Mouse (Mus musculus): ENCODE data around the gene Srcin1.

Gene Srcin1

DNA sequence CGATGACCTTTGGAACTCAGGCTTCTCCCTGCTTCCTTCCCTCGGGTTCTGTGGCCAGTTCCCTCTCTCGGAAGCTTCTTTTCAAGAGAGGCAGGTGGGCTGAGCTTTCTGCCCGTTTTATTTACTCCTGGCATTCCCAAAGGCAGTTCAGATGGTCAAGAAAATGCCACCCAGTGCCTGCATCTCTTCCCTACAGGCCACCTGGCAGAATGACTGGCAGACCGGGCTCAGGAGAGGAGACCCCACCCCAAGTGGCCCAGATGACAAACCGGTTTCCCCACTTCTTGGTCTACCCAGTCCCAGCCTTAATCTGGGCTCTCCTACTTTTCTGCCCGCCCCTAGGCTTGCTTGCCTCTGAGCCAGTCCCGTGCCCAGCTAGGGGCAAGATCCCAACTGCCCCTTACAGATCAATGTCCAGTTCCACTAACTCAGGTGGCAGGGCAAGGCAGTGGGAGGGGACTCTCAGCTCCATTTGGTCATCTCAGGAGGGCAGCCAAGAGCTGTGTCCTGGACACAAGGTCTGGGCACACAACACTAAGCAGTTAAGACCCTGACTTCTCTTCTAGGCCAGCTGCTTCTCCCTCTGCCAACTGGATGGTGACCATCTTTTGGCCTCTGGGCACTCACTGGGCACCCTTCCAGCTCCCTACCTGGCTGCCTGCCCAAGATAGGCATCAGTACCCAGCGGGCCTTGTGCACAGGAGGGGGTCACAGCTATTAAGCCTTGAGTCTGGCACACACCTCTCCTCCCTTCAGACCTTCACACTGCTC is at the start of gene Srcin1:
Gene Srcin1, minus strand, starts transcription at position 51 of the 771 bp plus-strand sequence.
- DNase-seq (ENCODE audit: inconsistent ontology term) = peak; percentile 58

DNA sequence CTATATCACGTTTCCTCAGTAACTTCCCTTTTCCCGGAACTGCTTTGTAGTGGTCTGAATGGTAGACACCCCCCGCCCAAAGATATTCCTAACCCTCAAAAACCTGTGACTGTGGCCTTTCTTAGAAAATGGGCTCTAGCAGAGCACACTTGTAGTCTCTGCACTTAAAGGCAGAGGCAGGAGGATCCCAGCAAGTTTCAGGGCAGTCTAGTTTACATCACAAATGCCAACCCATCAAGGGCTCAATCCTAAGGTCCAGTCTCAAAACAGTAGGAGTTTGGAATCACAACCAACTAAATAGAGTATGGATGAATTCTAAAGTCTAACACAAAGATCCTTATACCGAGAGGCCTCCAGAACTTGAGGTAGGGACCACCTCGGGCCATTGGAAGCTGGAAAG is 49.6 kb upstream of the Srcin1 start:
- no peak for DNase-seq (ENCODE audit: inconsistent ontology term)

DNA sequence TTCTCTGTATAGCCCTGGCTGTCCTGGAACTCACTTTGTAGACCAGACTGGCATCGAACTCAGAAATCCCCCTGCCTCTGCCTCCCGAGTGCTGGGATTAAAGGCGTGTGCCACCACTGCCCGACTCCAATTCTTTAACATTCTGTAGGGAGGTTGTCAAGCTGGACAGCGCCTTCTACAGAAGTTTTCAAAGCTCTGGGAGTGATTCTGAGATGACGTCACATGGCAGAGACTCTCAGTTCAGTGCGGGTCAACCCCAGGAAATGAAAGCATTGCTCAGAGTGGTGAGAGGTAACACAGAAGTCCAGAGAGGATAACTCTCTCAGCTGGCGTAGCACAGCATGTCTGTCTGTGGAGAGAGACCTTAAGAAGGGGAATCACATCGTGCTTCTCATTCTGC is 47.2 kb upstream of the Srcin1 start:
- DNase-seq (ENCODE audit: inconsistent ontology term) = no peak

DNA sequence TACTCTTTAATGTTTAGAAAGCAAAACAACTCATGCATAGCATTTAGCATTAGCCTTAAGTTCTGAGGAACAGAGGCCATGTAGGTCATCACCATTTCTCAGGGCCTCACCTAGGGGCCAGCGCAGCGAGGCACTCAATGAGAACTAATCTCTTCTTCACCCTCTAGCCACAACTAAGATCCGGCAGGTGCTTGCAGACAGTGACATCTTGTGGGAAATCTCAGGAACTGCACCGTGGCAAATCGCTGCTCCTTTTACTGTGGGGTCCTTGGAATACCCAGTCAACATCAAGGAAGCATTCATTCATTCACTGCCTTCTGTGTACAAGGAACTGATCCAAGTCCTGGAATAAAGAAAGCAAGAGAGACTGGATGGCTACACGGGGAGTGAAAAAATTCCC is 46.5 kb upstream of the Srcin1 start:
- peak; percentile 49 for DNase-seq (ENCODE audit: inconsistent ontology term)

DNA sequence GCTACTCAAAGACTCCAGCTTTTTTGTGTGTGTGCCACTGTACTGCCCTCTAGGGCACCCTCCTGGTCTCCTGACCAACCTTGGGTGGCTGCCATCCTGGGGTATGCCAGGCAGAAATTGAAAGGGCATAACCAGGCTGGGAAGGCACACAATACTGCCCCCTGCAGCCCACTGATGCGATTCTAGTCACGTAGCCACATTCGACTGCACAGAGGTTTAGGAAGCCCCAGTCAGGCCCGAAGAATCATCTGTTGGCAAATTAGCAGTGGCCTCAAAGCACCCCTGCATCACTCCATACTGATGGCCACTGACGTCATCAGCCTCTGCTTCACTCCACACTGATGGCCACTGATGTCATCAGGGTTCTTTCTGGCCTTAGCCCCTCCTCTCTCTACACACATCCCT is 43.4 kb upstream of the Srcin1 start:
- DNase-seq (ENCODE audit: inconsistent ontology term) = peak; percentile 61

DNA sequence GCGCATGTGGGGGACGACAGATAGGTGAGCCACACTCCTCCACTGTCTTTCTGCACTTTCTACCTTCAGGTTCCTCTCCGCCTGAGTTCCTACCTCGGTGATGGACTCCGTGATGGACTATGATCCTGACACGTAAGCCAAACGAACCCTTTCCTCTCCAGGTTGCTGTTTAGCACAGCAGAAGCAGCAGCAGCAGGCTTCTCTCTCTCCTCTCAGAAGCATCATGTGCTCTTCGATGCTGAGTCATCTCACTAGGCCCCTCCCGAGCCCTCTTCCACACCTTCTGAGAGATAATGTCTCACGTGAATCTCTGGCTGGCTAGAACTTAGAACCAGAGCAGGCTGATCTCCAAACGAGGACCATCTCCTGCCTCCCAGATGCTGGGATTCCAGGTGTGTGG is 42.4 kb upstream of the Srcin1 start:
- no peak for DNase-seq (ENCODE audit: inconsistent ontology term)

DNA sequence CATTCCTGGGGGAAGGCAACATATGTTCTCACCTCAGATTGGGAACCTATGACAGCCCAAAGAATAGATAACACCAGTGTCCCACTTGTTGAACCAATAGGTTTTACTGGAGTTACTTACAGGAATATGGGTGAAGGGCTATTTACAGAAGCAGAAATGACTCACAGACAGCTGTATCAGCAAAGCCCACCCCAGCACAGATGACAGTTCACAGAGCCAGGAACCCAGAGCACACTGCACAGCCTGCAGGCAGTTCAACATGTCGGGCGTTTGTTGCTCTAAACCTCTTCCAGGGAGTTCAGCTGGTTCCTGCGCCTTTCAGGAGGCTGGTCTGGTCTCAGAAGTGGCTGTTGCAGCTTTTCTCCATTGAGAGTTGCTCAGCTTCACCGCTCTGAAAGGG is 39.3 kb upstream of the Srcin1 start:
- DNase-seq (ENCODE audit: inconsistent ontology term) = no peak

DNA sequence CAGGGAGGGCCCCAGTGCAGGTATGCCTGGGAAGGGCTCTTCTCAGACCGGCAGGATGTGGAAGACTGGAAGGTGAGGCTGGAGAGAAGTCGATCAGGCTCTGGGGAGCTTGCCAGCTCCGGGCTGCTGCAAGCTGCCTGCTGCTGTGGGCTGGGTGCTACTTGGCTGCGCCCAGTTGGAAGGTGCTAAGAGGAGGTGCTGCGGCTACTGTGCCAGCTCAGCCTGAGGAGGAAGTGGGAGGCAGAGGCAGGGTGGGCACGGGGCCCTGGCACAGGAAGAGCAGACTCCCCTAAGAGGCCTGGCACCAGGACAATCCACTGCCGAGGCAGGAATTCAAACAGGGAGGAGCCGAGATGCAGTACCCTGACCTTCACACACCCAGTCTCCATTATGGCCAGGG is 35.1 kb upstream of the Srcin1 start:
- no peak for DNase-seq (ENCODE audit: inconsistent ontology term)

DNA sequence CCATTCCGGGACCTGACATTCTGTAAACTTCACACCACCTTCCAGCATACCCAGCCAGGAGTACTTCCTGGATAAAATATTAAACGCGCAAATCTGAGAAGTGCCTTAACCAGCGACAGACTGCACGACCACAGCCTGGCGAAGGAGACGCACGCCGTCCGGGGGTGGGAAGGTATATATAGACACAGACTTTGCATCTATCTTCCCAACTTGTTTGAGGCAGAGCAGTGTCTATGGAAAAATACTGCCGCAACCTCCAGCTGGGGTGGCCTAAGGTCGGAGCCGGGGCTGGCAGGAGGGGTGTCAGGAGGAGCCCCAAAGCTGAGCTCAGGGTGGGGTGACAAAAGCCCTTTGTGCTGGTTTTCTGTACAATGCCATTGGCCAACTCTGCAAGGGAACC is 33.8 kb upstream of the Srcin1 start:
- DNase-seq (ENCODE audit: inconsistent ontology term) = no peak

DNA sequence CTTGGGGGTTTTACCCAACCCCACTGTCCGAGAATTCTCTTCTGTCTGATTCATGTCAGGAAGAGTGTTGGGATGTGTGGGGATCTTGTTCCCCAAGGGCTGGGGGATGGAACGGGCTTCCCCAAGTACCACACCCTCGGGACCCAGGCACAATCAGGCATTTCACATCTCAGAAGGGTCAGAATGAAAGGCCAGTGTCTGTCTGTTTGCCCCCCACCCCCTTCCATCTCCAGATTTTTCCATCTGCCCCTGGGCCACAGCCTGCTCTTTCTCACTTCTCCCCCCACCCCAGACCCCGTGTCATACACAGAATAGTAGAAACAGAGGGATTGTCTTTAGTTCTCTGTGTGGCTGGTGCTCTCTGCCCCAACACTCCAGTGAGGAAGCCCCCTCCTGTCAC is 32.9 kb upstream of the Srcin1 start:
- DNase-seq (ENCODE audit: inconsistent ontology term) = no peak

DNA sequence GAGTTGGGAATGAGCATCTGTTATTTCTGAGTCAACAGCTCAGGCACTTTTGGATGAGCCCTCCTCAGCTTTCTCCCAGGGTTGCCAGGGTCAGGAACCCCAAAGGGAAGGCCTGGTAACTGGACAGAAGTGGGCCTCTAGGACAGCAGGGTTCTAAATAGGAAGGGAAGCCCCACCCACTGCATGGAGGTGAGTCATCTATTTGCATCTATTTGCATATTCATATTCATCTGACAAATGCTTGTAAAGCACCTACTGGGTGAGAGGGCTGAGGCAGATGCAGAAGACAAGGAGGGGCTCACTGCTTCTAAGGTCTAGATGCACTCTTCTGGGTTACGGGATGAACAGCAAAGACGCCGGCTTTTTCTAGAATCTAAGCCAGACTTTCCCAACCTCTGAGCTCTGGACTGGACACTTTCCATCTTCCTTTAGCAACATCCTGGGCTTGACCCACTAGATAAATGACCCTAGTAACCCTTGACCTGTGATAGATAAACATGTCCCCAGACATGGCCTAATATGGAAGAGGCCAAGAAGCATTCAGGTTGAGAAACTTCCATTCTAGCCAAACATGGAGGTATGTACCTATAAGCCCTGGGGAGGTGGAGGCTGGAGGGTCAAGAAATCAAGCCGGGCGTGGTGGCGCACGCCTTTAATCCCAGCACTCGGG is 31.2 kb upstream of the Srcin1 start:
- DNase-seq (ENCODE audit: inconsistent ontology term) = no peak

DNA sequence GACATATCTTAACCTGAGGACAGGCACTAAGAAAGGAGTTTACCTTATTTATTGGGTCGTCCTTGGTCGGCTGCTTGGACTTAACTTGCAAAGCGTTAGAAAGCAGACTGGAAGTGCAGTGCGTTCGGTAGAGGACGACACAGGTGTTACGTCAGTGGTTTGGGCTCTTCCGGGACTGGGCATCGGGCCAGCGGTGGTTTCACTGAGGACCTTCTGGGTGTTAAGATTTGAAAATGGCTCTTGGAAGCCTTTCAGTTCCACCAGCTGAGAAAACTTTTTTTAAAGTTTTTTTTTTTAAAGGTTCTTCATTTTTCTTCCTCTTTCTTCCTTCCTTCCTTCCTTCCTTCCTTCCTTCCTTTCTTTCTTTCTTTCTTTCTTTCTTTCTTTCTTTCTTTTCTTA is 27.9 kb upstream of the Srcin1 start:
- DNase-seq (ENCODE audit: inconsistent ontology term) = no peak

DNA sequence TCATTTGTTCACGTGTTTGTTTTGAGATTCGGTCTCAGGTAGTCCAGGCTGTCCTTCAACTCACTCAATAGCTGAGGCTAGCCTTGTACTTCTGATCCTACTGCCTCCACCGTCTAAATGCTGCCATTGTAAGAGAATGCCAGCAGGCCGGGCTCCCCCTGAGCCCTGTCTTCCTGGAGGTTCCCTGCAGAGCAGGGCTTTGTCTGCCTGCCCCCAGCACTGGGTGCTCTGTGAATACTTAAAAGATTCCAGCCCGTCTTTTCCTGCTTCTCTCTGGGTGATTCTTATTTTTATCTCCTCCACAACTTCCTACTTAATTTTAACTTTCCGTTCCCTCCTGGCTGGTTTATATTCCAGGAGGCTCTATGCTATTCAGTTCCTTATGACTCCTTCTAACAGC is 26.2 kb upstream of the Srcin1 start:
- DNase-seq (ENCODE audit: inconsistent ontology term) = no peak

DNA sequence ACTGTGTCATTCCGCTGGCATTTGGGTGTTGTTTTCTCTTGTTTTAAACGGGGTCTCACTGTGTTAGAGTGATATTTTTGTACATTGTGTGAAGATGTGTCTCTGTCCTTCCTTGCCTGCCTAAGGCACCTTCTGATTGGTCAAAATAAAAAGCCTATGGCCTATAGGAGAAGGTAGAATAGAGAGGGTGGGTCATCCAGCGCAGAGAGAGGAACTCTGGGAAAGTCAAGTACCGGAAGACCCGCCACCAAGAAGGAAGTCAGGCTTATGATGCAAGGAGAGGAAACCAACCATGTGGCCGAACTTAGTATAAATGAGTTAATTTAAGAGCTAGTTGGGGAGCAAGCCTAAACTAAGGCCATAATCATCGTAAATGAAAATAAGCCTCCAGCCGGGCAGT is 23.1 kb upstream of the Srcin1 start:
- DNase-seq (ENCODE audit: inconsistent ontology term) = no peak

DNA sequence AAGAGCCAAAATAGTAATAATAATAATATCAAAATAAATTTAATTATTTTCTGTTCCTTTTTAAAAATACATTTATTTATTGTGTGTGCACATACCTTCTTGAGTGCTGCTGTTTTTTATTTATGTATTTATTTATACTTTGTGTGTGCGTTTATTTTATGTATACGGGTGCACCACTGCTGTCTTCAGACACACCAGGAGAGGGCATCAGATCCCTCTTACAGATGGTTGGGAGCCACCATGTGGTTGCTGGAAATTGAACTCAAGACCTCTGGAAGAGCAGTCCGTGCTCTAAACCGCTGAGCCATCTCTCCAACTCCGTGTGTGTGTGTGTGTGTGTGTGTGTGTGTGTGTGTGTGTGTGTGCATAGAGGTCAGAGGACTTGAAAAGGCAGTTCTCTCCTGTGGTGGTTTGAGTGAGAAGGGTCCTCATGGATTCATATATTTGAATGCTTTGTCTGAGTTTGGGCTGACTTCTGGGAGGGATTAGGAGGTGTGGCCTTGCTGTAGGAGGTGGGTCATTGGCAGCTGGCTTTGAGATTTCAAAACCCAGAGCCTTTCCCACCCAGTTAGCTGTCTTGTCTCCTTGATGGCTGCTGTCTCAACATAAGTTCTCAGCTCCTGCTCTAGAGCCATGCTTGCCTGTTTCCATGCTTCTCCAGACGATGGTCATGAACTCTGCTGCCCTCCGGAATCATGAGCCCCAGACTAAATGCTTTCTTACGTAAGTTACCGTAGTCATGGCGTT is 22.1 kb upstream of the Srcin1 start:
- no peak for DNase-seq (ENCODE audit: inconsistent ontology term)

DNA sequence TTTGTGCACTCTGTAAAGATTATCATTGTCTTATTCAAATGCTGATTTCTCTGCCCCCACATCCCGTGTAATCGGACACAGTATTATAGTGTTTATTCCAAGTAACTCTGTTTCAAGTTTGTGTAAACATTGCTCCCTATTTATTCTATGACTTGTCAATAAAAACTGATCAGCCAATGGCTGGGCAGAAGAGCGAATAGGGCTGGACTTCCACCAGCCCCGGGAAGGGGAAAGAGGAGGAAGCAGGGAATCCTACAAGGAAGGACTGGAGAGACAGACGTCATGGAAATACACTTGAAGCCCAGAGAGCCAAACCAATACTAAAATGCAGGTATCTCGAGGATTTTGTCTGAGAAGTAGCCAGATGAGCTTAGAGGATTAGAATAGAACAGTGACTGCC is 18.1 kb upstream of the Srcin1 start:
- DNase-seq (ENCODE audit: inconsistent ontology term) = no peak

DNA sequence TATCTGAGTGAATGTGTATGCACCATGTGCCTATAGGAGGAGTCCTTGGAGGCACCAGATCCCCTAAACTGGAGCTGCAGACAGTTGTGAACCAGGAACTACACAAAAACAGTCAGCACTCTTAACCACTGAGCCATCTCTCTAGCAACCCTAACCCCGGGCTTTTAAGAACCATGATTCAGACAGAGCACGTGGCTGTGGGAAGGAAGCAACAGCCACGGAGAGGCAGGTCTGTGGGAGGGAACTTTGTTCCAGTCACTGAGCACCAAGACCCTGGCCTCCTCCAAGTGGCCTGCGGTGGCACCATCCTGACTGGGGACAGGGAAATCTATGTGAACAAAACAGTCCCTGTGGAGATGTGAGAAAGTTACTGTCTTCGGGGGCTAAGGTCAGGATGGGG is 15.9 kb upstream of the Srcin1 start:
- DNase-seq (ENCODE audit: inconsistent ontology term) = no peak

DNA sequence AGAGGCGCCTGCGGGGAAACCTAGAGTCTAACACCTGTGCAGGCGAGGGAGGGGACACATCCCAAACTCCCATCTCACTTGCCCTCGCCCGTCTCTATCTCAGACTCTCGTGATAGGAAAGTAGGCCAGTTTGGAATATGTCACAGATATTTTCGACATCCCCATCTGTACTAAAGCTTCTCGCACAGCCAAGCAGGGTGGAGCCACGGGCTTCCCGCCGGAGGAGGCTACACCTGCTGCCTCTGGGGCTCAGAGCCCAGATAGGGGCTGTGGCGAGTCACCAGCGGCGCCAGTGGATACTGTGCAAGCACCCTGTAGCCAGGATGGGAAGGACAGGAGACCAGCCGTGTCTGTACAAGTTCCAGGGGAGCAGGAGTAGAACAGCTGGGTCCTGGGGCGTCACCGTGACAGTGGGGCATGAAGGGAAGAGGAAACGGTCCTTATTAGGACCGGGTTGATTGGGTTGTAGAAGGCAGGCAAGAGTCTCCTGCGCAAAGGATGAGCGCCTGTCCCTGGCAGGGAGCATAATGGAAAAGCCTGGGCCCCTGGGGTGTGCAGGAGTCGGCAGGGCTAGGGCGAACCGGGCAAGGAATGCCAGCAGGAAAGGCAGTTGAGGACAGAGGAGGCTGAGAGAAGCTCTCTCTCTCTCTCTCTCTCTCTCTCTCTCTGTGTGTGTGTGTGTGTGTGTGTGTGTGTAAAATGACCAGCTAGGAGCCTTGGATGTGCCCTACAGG is 14.4 kb upstream of the Srcin1 start:
- no peak for DNase-seq (ENCODE audit: inconsistent ontology term)

DNA sequence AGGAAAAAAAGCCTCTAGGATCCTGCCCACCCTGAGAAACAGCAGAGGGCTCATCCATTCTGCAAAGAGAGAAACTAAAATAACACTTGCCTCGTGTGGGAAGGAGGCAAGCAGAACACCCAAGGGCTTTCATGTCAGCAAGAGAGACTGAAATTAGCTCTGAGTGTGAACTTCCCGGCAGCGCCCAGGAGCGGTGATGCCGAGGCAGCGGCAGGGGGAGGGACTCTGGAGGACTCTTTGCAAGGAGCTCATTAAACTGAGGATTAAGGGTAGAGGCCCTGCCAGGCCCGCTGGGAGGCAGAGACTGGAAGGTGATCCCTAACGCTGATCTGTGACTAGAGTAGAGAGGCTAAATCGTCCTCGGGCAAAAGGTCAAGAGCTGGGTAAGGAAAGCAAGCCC is 13.2 kb upstream of the Srcin1 start:
- DNase-seq (ENCODE audit: inconsistent ontology term) = peak; percentile 27

DNA sequence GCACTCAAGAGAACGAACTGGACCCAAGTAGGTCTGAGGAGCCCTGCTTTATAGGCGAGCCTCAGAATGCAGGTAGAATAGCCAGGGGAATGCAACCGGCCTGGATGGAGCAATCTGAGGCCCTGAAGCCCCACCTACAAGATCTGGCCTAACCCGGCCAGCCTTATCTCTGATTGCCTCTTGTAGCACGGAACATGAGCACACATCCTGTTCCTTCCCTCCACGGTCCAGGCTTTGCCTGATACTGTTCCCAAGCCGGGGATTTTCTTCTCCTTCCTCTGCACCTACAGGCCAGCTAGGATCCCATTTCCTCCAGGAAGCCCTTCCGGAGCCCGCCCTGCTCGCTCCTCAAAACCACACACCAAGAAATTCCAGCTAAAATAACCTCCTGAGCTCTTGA is 9.9 kb upstream of the Srcin1 start:
- DNase-seq (ENCODE audit: inconsistent ontology term) = no peak

DNA sequence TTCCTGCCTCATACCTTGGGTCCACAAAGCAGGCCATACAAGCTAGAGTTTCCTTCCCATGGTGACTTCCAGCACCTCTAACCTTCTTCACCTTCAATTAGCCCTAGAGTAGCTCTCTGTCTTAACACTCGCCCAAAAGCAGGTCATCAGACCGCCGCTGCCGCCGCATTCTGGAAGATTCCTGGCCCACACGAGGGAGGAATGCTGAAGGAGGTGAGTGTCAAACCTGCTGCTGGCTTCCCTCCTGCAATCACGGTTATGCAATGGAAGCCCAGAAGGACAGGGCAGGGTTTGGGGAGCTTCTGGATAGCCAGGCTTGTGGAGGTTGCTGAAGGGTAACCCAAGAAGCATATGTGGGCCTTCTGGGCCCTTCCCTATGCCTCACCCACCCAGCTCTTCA is 8.5 kb upstream of the Srcin1 start:
- no peak for DNase-seq (ENCODE audit: inconsistent ontology term)
